Mouse (Mus musculus) adrenal gland, postnatal 25 days (tissue): ENCODE data around the gene Supt3. TPM values are rescaled to one million over a fixed set of nuclear protein-coding genes. Genes with fewer than 3 reads are reported as not detected.

Experiments used
- DNase-seq: peaks from one replicate; pipeline ENCODE4 v3.0.0; 2021; ENCODE audit warnings: mixed read lengths
- total RNA-seq: library from RNA; stranded (reverse); gene quantifications from 2 replicates; pipeline ENCODE4 v1.2.3, GENCODE M21; 2021

Gene Supt3
- total RNA-seq, 1 experiment from 2014 or later, result 26.1 TPM

GRCm38 (mm10) chr17:45133501-45134400, 356.8 kb downstream of the Supt3 start:
- no peak for DNase-seq

- DNase-seq, result no peak
Observed at GRCm38 (mm10) chr17:45136491-45136890, 359.5 kb downstream of the Supt3 start.

GRCm38 (mm10) chr17:45143043-45143442, 366.1 kb downstream of the Supt3 start:
- DNase-seq, result no peak

DNA sequence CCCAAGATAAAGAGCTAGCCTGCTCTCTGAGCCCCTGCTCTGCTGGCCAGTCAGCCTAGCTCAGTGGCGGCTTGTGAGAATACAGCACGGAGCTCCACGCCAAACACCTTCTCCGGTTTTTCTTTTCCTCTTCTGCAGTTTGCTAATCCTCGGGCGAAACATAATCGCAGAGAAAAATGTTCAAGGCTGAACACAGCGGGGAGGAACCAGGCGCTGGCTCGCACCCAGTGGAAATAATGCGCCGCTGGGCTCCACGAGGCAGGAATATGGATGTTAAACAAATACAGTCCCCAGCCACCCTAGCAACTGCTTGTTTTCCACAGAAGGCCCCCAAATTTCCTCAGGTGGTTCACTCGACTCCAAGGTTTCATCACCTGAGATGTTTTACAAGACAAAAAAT, 367.7 kb downstream of the Supt3 start:
- DNase-seq, result no peak

GRCm38 (mm10) chr17:45151312-45151929, 374.5 kb downstream of the Supt3 start:
- DNase-seq, result no peak

GRCm38 (mm10) chr17:45153721-45154120, 376.8 kb downstream of the Supt3 start:
- DNase-seq, result no peak

DNA sequence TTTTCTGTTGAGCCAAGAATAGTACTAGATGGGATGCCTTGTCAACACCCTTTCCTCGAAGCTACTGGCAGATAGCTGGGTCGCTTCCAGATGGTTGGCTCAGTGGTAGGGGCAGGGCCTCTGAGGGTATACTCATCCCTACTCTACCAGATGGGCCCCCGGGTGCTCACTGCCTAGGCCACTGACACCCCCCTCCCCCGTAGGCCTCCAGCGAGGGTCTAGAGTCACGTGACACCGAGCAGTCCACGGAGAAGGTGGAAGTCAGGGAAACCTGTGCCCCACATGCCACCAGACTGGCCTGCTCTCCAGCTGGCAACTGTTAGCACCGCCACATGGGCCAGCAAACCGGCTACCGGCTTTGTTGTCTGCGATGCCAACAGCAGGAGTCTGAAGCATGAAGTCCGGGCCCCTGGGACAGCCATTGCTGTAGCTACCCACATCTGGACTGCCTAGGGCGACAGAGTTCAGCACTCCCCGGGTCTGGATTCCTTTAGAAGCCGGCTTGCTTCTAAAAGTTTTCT, 381.3 kb downstream of the Supt3 start:
- DNase-seq, result peak; percentile 33

DNA sequence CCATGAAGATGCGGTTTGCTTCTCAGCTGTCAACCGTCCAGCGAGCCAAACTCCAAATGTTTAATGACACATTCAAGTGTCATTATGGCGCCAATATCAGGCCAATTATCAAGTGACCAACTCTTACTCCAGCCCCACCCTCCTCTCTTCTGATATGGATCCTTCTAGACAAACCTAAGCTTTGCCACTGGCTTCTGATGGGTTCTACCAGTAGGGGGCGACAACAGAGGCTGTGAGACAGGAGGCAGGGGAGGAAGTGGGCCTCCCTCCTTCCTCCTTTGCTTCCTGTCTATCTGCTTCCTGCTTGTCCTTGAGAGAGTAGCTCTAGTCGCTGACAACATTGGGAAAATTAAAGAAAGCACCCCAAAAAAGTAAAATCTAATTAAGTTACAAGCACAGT, 383.7 kb downstream of the Supt3 start:
- no peak for DNase-seq

- DNase-seq, result peak; percentile 72
Observed at GRCm38 (mm10) chr17:45165741-45166140, 388.8 kb downstream of the Supt3 start.

Other genes starting within 250 kb of the Supt3 start
- 48.9 and 60.4 TPM in 2 replicates for gene Runx2, start 37.6 kb downstream of the Supt3 start, total RNA-seq